Comparison of ENCODE assay signal across 8 mouse cellular contexts in the genomic region with DNA sequence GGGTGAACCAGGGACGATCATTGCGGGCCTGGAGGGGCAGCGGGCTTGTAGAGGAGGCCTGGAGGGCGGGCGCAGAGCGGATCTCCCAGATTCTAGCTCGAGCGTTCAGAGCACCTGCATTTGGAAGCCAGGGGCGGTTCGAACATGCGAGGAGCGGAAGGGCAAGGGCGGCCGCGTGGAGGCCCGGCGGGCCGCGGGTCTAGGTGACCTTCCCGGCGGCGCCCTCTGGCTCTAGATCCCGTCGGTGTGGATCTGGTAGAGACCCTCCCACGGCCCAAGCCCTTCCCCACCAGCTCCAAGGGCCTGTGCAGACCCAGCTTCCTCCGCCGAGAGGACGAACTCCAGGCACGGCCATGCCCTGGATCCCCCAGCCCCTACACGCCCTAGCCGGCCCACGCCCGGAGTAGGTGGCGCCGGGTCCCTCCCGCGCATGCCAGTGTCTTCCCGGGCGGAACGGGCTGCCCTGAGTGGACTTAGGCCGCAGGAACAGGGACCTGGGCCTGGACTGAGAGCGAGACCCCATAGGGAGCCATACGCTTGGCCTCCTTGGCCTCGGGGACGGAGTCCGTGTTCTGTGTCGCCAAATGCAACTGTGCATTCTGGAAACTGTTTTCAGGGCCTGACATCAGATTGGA. TPM values are rescaled to one million over a fixed set of nuclear protein-coding genes. Genes with fewer than 3 reads are reported as not detected.
DNase-seq lines count a peak whose midpoint lies in the region; ATAC-seq and TF ChIP-seq lines count a peak whose summit lies in the region.

No protein-coding gene starts in this region.

- no peaks in the 10 kb centered on the region for H3K9me3 ChIP-seq in neural tube, embryonic 11.5 days (ENCODE audit: control insufficient read depth, low read length)
- no peaks in the 10 kb centered on the region for H3K9me3 ChIP-seq in liver, embryonic 16.5 days (replicated peaks; ENCODE audit: control insufficient read depth, low read length)

- H3K4me3 ChIP-seq in neural tube, embryonic 11.5 days (ENCODE audit: low read depth, low read length), result peak overlapping the region; percentile 90
- H3K4me3 ChIP-seq in bone marrow, adult 2 months (replicated peaks; ENCODE audit: control insufficient read depth, low read depth, low read length), result peak overlapping the region; percentile 98
- peak overlapping the region; percentile 91 for H3K4me3 ChIP-seq in liver, embryonic 16.5 days (ENCODE audit: low read depth, low read length)
- peak overlapping the region; percentile 70 for H3K4me3 ChIP-seq in olfactory bulb, adult 2 months (ENCODE audit: insufficient read depth, low read depth, low read length)

- TF ChIP-seq POLR2A in bone marrow, adult 2 months (IDR thresholded peaks at IDR 0.05; ENCODE audit: borderline replicate concordance, control insufficient read depth, low read depth, low read length), result no peak
- no peak for TF ChIP-seq POLR2A in olfactory bulb, adult 2 months (IDR thresholded peaks at IDR 0.05; ENCODE audit: insufficient read depth, low read depth, low read length)

- no peaks in the 10 kb centered on the region for H3K27me3 ChIP-seq in neural tube, embryonic 11.5 days (ENCODE audit: control insufficient read depth, insufficient read depth, low read length)
- H3K27me3 ChIP-seq in liver, embryonic 16.5 days (ENCODE audit: control insufficient read depth, insufficient read depth, low read depth, low read length), result no peaks in the 10 kb centered on the region

- ATAC-seq in neural tube, embryonic 11.5 days (ENCODE audit: insufficient read depth, low FRiP score, low TSS enrichment), result peak; percentile 52
- peak; percentile 28 for ATAC-seq in liver, embryonic 16.5 days (ENCODE audit: low read depth)

- 0% methylated on average over 39 of the region's 47 CpGs for WGBS in neural tube, embryonic 11.5 days
- WGBS in bone marrow, adult 2 months, result under 1% methylated on average over 47 of the region's 47 CpGs
- under 1% methylated on average over 46 of the region's 47 CpGs for WGBS in liver, embryonic 16.5 days (ENCODE audit: insufficient replicate concordance)
- WGBS in olfactory bulb, adult 2 months, result under 1% methylated on average over 47 of the region's 47 CpGs

- H3K9ac ChIP-seq in neural tube, embryonic 11.5 days (ENCODE audit: low read length), result peak overlapping the region; percentile 77
- peak overlapping the region; percentile 97 for H3K9ac ChIP-seq in liver, embryonic 16.5 days (ENCODE audit: low read depth, low read length)

- H3K36me3 ChIP-seq in neural tube, embryonic 11.5 days (ENCODE audit: control insufficient read depth, insufficient read depth, low read length), result no peaks in the 10 kb centered on the region
- no peaks in the 10 kb centered on the region for H3K36me3 ChIP-seq in liver, embryonic 16.5 days (ENCODE audit: control insufficient read depth, insufficient read depth)

- no peak for DNase-seq in neural tube, embryonic 11.5 days (ENCODE audit: low spot score)
- no peak for DNase-seq in neural tube, embryonic 10.5 days (ENCODE audit: extremely low spot score, low spot score)
- peak; percentile 53 for DNase-seq in gastrocnemius, postnatal 25 days
- peak; percentile 87 for DNase-seq in kidney, adult 18-20 months
- DNase-seq in thymus, postnatal 4 days, result no peak

- peak overlapping the region; percentile 86 for H3K27ac ChIP-seq in neural tube, embryonic 11.5 days (ENCODE audit: low read depth, low read length)
- H3K27ac ChIP-seq in bone marrow, adult 2 months (ENCODE audit: control insufficient read depth, insufficient read depth, low read depth, low read length, poor library complexity), result peak overlapping the region; percentile 94
- H3K27ac ChIP-seq in liver, embryonic 16.5 days (ENCODE audit: low read length), result peak overlapping the region; percentile 93
- H3K27ac ChIP-seq in olfactory bulb, adult 2 months (ENCODE audit: insufficient read depth, low read depth, low read length), result peak overlapping the region; percentile 84

- peak overlapping the region; percentile 74 for H3K4me2 ChIP-seq in neural tube, embryonic 11.5 days (ENCODE audit: low read depth)
- peak overlapping the region; percentile 94 for H3K4me2 ChIP-seq in liver, embryonic 16.5 days (ENCODE audit: low read depth, low read length)

- no peak for TF ChIP-seq CTCF in bone marrow, adult 2 months (IDR thresholded peaks at IDR 0.05; ENCODE audit: control insufficient read depth, insufficient read depth, low read length)
- TF ChIP-seq CTCF in olfactory bulb, adult 2 months (IDR thresholded peaks at IDR 0.05; ENCODE audit: insufficient read depth, low read depth, low read length), result no peak

- peaks cover 15% of the 10 kb centered on the region for H3K4me1 ChIP-seq in neural tube, embryonic 11.5 days (ENCODE audit: control insufficient read depth, insufficient read depth, low read length)
- peaks cover 2% of the 10 kb centered on the region; the same call in 1 of the 2 replicates for H3K4me1 ChIP-seq in bone marrow, adult 2 months (ENCODE audit: control insufficient read depth, insufficient read depth, low read length)
- H3K4me1 ChIP-seq in liver, embryonic 16.5 days (ENCODE audit: control insufficient read depth, low read depth, low read length), result peaks cover 56% of the 10 kb centered on the region
- peaks cover 36% of the 10 kb centered on the region for H3K4me1 ChIP-seq in olfactory bulb, adult 2 months (ENCODE audit: control insufficient read depth, insufficient read depth, low read length)

RNA-seq across cellular contexts. Expression of a gene that starts 0.7 kb away (rescaled TPM):
- 211 and 220 TPM in 2 replicates for polyA plus RNA-seq in neural tube, embryonic 11.5 days (2014; fragmentation: Nextera tagmentation; extraction: Ambion mirVana)
- 68.5 and 89.4 TPM in 2 replicates for polyA plus RNA-seq in bone marrow, adult 2 months (2011; ENCODE audit: insufficient read depth, insufficient read length, low replicate concordance, missing spikeins)
- total RNA-seq in gastrocnemius, postnatal 25 days (2021), result 1,000 to 10,000 TPM; 1,373 to 1,455 TPM
- polyA plus RNA-seq in liver, embryonic 16.5 days (2015; fragmentation: Nextera tagmentation; extraction: Ambion mirVana), result 120 and 121 TPM in 2 replicates
- 374 TPM in 1 of 2 replicates, not detected in the other for polyA plus RNA-seq in olfactory bulb, adult 2 months (2012; ENCODE audit: insufficient read depth, insufficient read length, low replicate concordance, missing spikeins)

RNA-seq across cellular contexts. Expression of a gene that starts 34.8 kb away (rescaled TPM):
- 185 and 187 TPM in 2 replicates for polyA plus RNA-seq in neural tube, embryonic 11.5 days (2014; fragmentation: Nextera tagmentation; extraction: Ambion mirVana)
- 13.4 and 29.2 TPM in 2 replicates for polyA plus RNA-seq in bone marrow, adult 2 months (2011; ENCODE audit: insufficient read depth, insufficient read length, low replicate concordance, missing spikeins)
- 10 to 100 TPM; 42.4 to 47.6 TPM for total RNA-seq in gastrocnemius, postnatal 25 days (2021)
- polyA plus RNA-seq in liver, embryonic 16.5 days (2015; fragmentation: Nextera tagmentation; extraction: Ambion mirVana), result 54.4 and 54.6 TPM in 2 replicates
- polyA plus RNA-seq in olfactory bulb, adult 2 months (2012; ENCODE audit: insufficient read depth, insufficient read length, low replicate concordance, missing spikeins), result not detected in 2 replicates

Comparison
In these comparisons a context has a peak if more than half of its experiments do, and no peak if none do; other contexts are left out.
1. DNase-seq: peak in gastrocnemius, postnatal 25 days (single experiment) and kidney, adult 18-20 months (single experiment); none in neural tube, embryonic 11.5 days (single experiment), neural tube, embryonic 10.5 days (single experiment) and thymus, postnatal 4 days (single experiment).
2. Peak in every context shown above with its lines, with median percentiles within 50 percentile points of each other: H3K27ac ChIP-seq and H3K4me3 ChIP-seq.